Comparison of ENCODE assay signal across 19 mouse cellular contexts in genomic region chr2:18038141-18038752, GRCm38 (mm10). TPM values are rescaled to one million over a fixed set of nuclear protein-coding genes. Genes with fewer than 3 reads are reported as not detected.
DNase-seq lines count a peak whose midpoint lies in the region; ATAC-seq and TF ChIP-seq lines count a peak whose summit lies in the region.
"Had no signal": no experiment of that assay in that cellular context is flagged by ENCODE, and none has a peak within 500 bp of the region (broad histone marks: within the 10 kb centered on the region; RNA-seq: fewer than 3 reads in every experiment).

No protein-coding gene starts in this region.

- no peak overlapping the region for H3K27ac ChIP-seq in lung, embryonic 14.5 days (ENCODE audit: low read depth)
- no peak overlapping the region for H3K27ac ChIP-seq in forebrain, embryonic 12.5 days
- H3K27ac ChIP-seq: limb, embryonic 15.5 days; lung, embryonic 15.5 days had no signal

- DNase-seq in heart, adult 11 months: peak; percentile 51
- no peak for DNase-seq in heart, postnatal 4 days
- DNase-seq in lung, embryonic 14.5 days: peak; percentile 3
- DNase-seq in lung, postnatal 10 days: no peak
- peak; percentile 34 for DNase-seq in kidney, postnatal 14 days
- no peak for DNase-seq in gastrocnemius, postnatal 4 days (ENCODE audit: low spot score in 2 of 2)
- no peak for DNase-seq in left cerebral cortex, adult 18-20 months (ENCODE audit: low spot score in 2 of 2)
- DNase-seq: cerebellum, adult 18-20 months; heart, postnatal 36 days; right cerebral cortex, postnatal 14 days had no signal

- no peak for ATAC-seq in lung, embryonic 14.5 days (ENCODE audit: insufficient read depth)
- ATAC-seq in forebrain, embryonic 12.5 days (ENCODE audit: low FRiP score): no peak

- H3K4me2 ChIP-seq in lung, embryonic 14.5 days: no peak overlapping the region
- peak overlapping the region; percentile 85 for H3K4me2 ChIP-seq in forebrain, embryonic 12.5 days
- H3K4me2 ChIP-seq: limb, embryonic 15.5 days; lung, embryonic 15.5 days had no signal

- no peaks in the 10 kb centered on the region for H3K9me3 ChIP-seq in lung, embryonic 14.5 days (ENCODE audit: low read depth, low read length)
- H3K9me3 ChIP-seq in forebrain, embryonic 12.5 days: no peaks in the 10 kb centered on the region
- H3K9me3 ChIP-seq: limb, embryonic 15.5 days; lung, embryonic 15.5 days; megakaryocyte, embryonic 14.5 days; neural tube, embryonic 13.5 days had no signal

- no peak for TF ChIP-seq CTCF in lung, embryonic 14.5 days (IDR thresholded peaks at IDR 0.05; ENCODE audit: low read depth)

- H3K4me3 ChIP-seq in lung, embryonic 14.5 days (ENCODE audit: low read depth, low read length): no peak overlapping the region
- no peak overlapping the region for H3K4me3 ChIP-seq in forebrain, embryonic 12.5 days (replicated peaks)
- H3K4me3 ChIP-seq: limb, embryonic 15.5 days; lung, embryonic 15.5 days; megakaryocyte, embryonic 14.5 days had no signal

- no peaks in the 10 kb centered on the region for H3K36me3 ChIP-seq in lung, embryonic 14.5 days (ENCODE audit: insufficient read depth)
- H3K36me3 ChIP-seq in forebrain, embryonic 12.5 days (replicated peaks): no peaks in the 10 kb centered on the region; the same call in 1 of the 2 replicates
- H3K36me3 ChIP-seq: limb, embryonic 15.5 days; lung, embryonic 15.5 days; neural tube, embryonic 13.5 days had no signal

- 65% methylated on average over 3 of the region's 3 CpGs for WGBS in lung, embryonic 14.5 days
- WGBS in forebrain, embryonic 12.5 days: 35% methylated on average over 3 of the region's 3 CpGs

- H3K4me1 ChIP-seq in lung, embryonic 14.5 days (ENCODE audit: insufficient read depth): peaks cover 26% of the 10 kb centered on the region
- H3K4me1 ChIP-seq in forebrain, embryonic 12.5 days: peaks cover 88% of the 10 kb centered on the region

- H3K27me3 ChIP-seq in lung, embryonic 14.5 days (ENCODE audit: insufficient read depth, low read length): no peaks in the 10 kb centered on the region
- no peaks in the 10 kb centered on the region for H3K27me3 ChIP-seq in forebrain, embryonic 12.5 days
- H3K27me3 ChIP-seq: limb, embryonic 15.5 days; lung, embryonic 15.5 days; neural tube, embryonic 13.5 days had no signal

- no peak overlapping the region for H3K9ac ChIP-seq in lung, embryonic 14.5 days
- peak overlapping the region; percentile 90; the same call in 1 of the 2 replicates for H3K9ac ChIP-seq in forebrain, embryonic 12.5 days
- H3K9ac ChIP-seq: limb, embryonic 15.5 days; lung, embryonic 15.5 days had no signal

RNA-seq across cellular contexts. Expression of gene A930004D18Rik, which starts 0.7 kb away (rescaled TPM):
- 1 to 10 TPM; 4.7 to 5.0 TPM for total RNA-seq in heart, postnatal 4 days (2021)
- 8.9 and 11.4 TPM in 2 replicates for polyA plus RNA-seq in lung, embryonic 14.5 days (2014; fragmentation: Nextera tagmentation; extraction: Ambion mirVana)
- polyA plus RNA-seq in forebrain, embryonic 12.5 days (2016; fragmentation: Nextera tagmentation; extraction: Ambion mirVana): 20.9 and 22.0 TPM in 2 replicates
- 1 to 10 TPM; 5.3 to 6.5 TPM for total RNA-seq in gastrocnemius, postnatal 4 days (2021)
- 1 to 10 TPM; 2.9 to 5.6 TPM for total RNA-seq in left cerebral cortex, adult 18-20 months (2021)

RNA-seq across cellular contexts. Expression of gene Skida1, which starts 10.6 kb away (rescaled TPM):
- total RNA-seq in heart, postnatal 4 days (2021): 1 to 10 TPM; 6.3 to 7.2 TPM
- 8.3 and 8.5 TPM in 2 replicates for polyA plus RNA-seq in lung, embryonic 14.5 days (2014; fragmentation: Nextera tagmentation; extraction: Ambion mirVana)
- 26.3 and 26.4 TPM in 2 replicates for polyA plus RNA-seq in forebrain, embryonic 12.5 days (2016; fragmentation: Nextera tagmentation; extraction: Ambion mirVana)
- 1 to 10 TPM; 4.6 to 4.9 TPM for total RNA-seq in gastrocnemius, postnatal 4 days (2021)
- 1 to 10 TPM; 7.4 to 8.7 TPM for total RNA-seq in left cerebral cortex, adult 18-20 months (2021)

RNA-seq across cellular contexts. Expression of gene Mllt10, which starts 16.8 kb away (rescaled TPM):
- total RNA-seq in heart, postnatal 4 days (2021): 10 to 100 TPM; 41.5 to 44.3 TPM
- 39.1 and 46.2 TPM in 2 replicates for polyA plus RNA-seq in lung, embryonic 14.5 days (2014; fragmentation: Nextera tagmentation; extraction: Ambion mirVana)
- polyA plus RNA-seq in forebrain, embryonic 12.5 days (2016; fragmentation: Nextera tagmentation; extraction: Ambion mirVana): 61.7 and 76.8 TPM in 2 replicates
- 10 to 100 TPM; 34.5 to 42.5 TPM for total RNA-seq in gastrocnemius, postnatal 4 days (2021)
- 10 to 100 TPM; 51.5 to 55.7 TPM for total RNA-seq in left cerebral cortex, adult 18-20 months (2021)

RNA-seq across cellular contexts. Expression of gene H2al2a, which starts 41.5 kb away (rescaled TPM):
- total RNA-seq in heart, postnatal 4 days (2021): not detected
- not detected in 2 replicates for polyA plus RNA-seq in lung, embryonic 14.5 days (2014; fragmentation: Nextera tagmentation; extraction: Ambion mirVana)
- polyA plus RNA-seq in forebrain, embryonic 12.5 days (2016; fragmentation: Nextera tagmentation; extraction: Ambion mirVana): not detected in 2 replicates
- not detected for total RNA-seq in gastrocnemius, postnatal 4 days (2021)
- not detected for total RNA-seq in left cerebral cortex, adult 18-20 months (2021)
- total RNA-seq: adrenal gland, adult 18-20 months; gastrocnemius, adult 8-10 months; heart, postnatal 36 days had no signal
- polyA plus RNA-seq: brain, embryonic 14.5 days; large intestine, adult 2 months; limb, embryonic 15.5 days; lung, embryonic 15.5 days; neural tube, embryonic 13.5 days had no signal

Comparison
In these comparisons a context has a peak if more than half of its experiments do, and no peak if none do; other contexts are left out.
1. DNase-seq: peak in heart, adult 11 months (single experiment), lung, embryonic 14.5 days (single experiment) and kidney, postnatal 14 days (single experiment); none in heart, postnatal 4 days (single experiment), lung, postnatal 10 days (single experiment), gastrocnemius, postnatal 4 days (0 of 2) and left cerebral cortex, adult 18-20 months (0 of 2).